Mouse (Mus musculus): ENCODE measurements around the gene Akain1. TPM values are rescaled to one million over a fixed set of nuclear protein-coding genes. Genes with fewer than 3 reads are reported as not detected.

Akain1 gene
- total RNA-seq, 2 experiments from 2014 or later, result not detected

- no peak for DNase-seq (ENCODE audit: low spot score in 2 of 2)
Measured at GRCm38 (mm10) chr17:69477526-69477925, 38.4 kb downstream of the Akain1 start.

- DNase-seq (ENCODE audit: low spot score in 2 of 2), result no peak
Measured at GRCm38 (mm10) chr17:69479261-69479660, 40.1 kb downstream of the Akain1 start.

- no peak for DNase-seq (ENCODE audit: low spot score in 2 of 2)
Measured at GRCm38 (mm10) chr17:69487116-69487515, 48.0 kb downstream of the Akain1 start.

GRCm38 (mm10) chr17:69487884-69488283 is 48.8 kb downstream of the Akain1 start:
- DNase-seq (ENCODE audit: low spot score in 2 of 2), result no peak

- DNase-seq (ENCODE audit: low spot score in 2 of 2), result no peak
Measured at GRCm38 (mm10) chr17:69488826-69489225, 49.7 kb downstream of the Akain1 start.

GRCm38 (mm10) chr17:69492368-69492767 is 53.2 kb downstream of the Akain1 start:
- no peak for DNase-seq (ENCODE audit: low spot score in 2 of 2)

GRCm38 (mm10) chr17:69495531-69495930 is 56.4 kb downstream of the Akain1 start:
- DNase-seq (ENCODE audit: low spot score in 2 of 2), result no peak

- DNase-seq (ENCODE audit: low spot score in 2 of 2), result no peak
Measured at GRCm38 (mm10) chr17:69496125-69496524, 57.0 kb downstream of the Akain1 start.

- no peak for DNase-seq (ENCODE audit: low spot score in 2 of 2)
Measured at GRCm38 (mm10) chr17:69497315-69497714, 58.2 kb downstream of the Akain1 start.

GRCm38 (mm10) chr17:69498913-69499312 is 59.8 kb downstream of the Akain1 start:
- DNase-seq (ENCODE audit: low spot score in 2 of 2), result no peak

- no peak for DNase-seq (ENCODE audit: low spot score in 2 of 2)
Measured at GRCm38 (mm10) chr17:69499441-69499840, 60.3 kb downstream of the Akain1 start.

- no peak for DNase-seq (ENCODE audit: low spot score in 2 of 2)
Measured at GRCm38 (mm10) chr17:69506070-69506469, 66.9 kb downstream of the Akain1 start.

- no peak for DNase-seq (ENCODE audit: low spot score in 2 of 2)
Measured at GRCm38 (mm10) chr17:69516344-69516907, 77.3 kb downstream of the Akain1 start.

- DNase-seq (ENCODE audit: low spot score in 2 of 2), result no peak
Measured at GRCm38 (mm10) chr17:69531472-69531871, 92.3 kb downstream of the Akain1 start.

Other genes starting within 250 kb of the Akain1 start
- gene Zbtb14, start 56.3 kb upstream of the Akain1 start, total RNA-seq (2021), result 10 to 100 TPM; 11.1 to 14.5 TPM